Mouse (Mus musculus) spleen, adult 12 weeks (tissue): ENCODE data around the gene Fcamr.

ENCODE experiments used
- DNase-seq: peaks from one replicate; pipeline ENCODE4 v3.0.0; 2022; ENCODE audit warnings: low spot score

Fcamr gene

DNA sequence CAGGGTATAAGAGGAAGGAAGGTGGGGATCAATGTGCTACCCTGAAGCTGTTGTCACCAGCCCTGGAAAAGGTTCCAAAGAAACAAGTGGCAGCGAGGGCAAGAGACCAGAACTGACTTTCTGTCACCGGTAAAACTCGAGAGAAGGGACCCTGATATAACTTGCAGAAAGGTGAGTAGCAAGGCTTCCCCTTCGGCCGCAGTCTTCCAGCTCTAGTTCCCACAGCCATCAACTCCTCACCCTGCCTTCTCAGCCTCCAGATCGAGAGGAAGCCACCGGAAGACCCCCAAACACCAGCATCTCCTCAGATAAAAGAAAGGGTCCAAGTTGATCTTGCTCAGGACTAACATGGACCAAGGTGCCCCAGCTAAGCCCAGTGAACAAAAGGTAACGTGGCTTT, at the start of gene Fcamr:
Gene Fcamr (plus strand): TSS at position 301 of the 400 bp plus-strand sequence.
- DNase-seq = no peak

GRCm38 (mm10) chr1:130759689-130760088, 41.0 kb upstream of the Fcamr start:
- DNase-seq = no peak

- no peak for DNase-seq
These were observed 39.1 kb upstream of the Fcamr start for GRCm38 (mm10) chr1:130761597-130761996.

GRCm38 (mm10) chr1:130762045-130762760, 38.5 kb upstream of the Fcamr start:
- DNase-seq = no peak

DNA sequence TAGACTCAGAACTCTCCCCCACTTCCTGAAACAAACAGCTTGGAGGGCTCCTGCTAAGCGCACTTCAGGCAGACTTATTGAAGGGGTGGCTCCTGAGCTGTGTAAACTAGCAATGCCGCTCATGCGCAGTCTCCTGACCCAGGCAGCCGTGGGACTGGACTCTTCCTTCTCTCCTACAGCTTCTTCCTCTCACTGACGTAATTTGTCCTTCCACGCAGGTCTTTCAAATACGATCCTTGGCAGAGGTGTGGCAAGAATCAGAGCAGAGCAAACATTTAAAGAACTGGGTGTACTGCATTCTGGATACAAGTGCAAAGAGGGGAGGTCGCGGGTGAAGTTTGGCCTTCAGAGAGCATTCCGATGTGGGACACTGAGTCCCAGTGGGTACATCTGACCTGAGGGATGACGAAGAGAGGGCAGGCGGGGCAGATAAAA, 36.7 kb upstream of the Fcamr start:
- DNase-seq = no peak

- DNase-seq = no peak
These were observed 33.6 kb upstream of the Fcamr start for GRCm38 (mm10) chr1:130767066-130767465.

- no peak for DNase-seq
These were observed 30.8 kb upstream of the Fcamr start for GRCm38 (mm10) chr1:130769925-130770324.

- DNase-seq = no peak
These were observed 30.2 kb upstream of the Fcamr start for GRCm38 (mm10) chr1:130770487-130770886.

- DNase-seq = no peak
These were observed 29.7 kb upstream of the Fcamr start for GRCm38 (mm10) chr1:130770981-130771494.

DNA sequence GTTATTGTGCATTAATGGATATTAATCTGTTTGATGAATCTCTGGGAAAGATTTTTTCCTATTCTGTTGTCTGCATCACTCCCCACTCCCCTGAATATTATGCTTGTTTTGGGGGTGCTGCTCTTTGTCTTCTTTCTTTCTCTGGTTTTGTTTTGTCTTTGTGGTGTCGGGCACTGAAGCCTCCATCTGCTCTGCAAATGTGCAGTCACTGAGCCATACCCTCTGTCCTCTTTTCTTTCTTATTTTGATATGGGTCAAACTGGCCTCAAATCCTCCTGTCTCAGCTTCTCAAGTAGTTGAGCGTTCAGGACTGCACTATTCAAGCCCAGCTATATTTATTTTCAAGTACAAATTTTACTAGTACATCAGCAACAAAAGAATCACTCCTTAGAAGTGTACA, 25.5 kb upstream of the Fcamr start:
- no peak for DNase-seq

GRCm38 (mm10) chr1:130775691-130776331, 24.9 kb upstream of the Fcamr start:
- no peak for DNase-seq

DNA sequence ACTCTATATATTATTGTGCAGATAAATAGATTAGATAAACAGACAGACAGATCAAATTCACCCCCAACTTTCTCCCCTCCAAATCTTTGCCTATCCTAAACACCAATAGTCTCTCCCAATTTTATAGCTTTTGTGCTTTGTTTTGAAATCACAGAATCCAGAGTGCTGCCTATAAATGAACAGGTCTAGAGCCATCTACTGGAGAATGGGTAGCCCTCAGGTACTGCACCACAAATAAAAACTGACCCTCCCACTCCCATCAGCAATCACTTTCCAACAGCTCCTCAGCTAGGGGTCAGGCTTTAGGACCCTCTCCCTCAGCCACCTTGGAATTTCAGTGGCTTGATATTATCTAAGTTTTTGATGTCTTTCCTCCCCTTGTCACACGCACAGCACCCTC, 24.1 kb upstream of the Fcamr start:
- no peak for DNase-seq

DNA sequence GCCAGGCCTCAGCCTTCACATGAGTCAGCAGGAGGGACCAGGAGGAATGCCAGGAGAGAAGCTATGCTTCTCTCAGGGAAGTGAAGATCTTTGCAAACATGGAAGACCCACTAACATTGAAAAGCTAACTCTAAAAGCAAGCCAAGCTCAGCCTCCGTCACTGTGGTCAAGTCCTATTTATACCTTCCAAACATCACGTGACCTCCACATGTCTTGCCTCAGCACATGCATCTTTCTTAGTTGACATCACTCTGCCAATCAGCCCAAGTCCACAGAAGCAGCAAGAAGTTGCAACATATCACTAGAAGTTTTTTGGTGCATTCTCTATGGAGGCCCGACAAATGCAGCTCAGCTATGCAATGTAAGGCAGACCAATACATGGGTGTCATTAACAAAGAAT, 20.8 kb upstream of the Fcamr start:
- no peak for DNase-seq

- DNase-seq = no peak
These were observed 16.6 kb upstream of the Fcamr start for GRCm38 (mm10) chr1:130784054-130784453.

DNA sequence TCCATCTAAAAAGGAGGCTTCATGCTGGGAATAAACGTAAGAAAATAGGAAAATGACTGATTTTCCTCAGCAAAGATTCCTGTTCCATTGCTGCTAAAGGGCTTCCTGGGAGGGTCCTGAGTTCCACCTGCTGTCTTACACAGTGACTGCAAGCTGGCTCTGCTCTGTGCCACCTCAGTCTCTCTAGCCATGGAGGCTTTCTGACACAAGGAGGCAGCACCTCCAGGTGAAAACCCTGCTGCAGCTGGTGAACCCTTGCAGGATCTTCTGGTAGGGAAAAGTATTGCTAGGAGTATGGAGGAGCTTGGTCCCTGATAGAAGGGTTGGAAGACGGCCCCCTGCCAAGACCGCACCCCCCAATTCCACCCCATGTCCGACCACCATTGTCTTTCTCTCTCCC, 13.7 kb upstream of the Fcamr start:
- DNase-seq = no peak

DNA sequence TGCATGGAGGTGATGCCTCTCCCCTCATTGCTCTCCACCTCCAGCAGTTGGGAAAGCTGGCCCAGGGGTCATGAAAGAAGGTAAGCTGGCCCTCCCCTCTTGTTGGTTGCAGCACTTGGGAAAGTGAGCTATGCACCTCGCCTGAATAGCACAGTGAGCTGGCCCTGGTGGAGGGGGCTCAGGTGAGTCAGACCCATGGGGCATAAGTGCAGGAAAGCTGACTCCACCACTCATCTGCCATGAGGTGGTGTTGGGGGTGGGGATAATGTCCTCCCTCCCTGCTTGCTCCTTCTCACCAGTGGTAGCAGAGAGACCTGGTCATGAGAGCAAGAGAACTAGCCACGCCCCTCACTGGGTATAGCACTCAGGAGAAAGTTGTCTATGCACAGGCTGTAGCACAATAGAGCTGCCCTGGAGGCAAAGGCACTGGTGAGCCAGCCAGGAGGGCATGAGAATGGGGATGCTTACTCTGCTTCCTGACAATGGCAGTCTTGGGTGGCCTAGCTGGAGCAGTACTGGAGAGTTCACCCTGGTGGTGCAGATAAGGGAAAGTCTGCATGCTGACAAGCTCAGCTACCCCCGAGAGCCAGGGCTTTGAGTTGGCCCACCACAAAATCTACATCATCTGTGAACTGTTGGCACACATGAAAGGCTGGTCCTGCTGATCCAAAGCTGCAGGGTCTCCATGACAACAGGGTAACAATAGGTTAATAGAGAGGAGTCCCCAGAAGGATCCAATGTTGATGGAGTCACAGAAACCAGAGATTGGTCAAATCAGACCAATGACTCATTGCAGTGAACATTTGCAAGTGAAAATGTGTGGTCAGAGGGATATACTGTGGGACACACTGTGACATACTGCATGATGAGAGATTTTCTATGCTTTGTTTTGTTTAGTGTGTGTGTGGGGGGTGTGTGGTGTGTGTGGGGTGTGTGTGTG, 10.9 kb upstream of the Fcamr start:
- DNase-seq = no peak

GRCm38 (mm10) chr1:130795331-130795730, 5.4 kb upstream of the Fcamr start:
- DNase-seq = no peak

DNA sequence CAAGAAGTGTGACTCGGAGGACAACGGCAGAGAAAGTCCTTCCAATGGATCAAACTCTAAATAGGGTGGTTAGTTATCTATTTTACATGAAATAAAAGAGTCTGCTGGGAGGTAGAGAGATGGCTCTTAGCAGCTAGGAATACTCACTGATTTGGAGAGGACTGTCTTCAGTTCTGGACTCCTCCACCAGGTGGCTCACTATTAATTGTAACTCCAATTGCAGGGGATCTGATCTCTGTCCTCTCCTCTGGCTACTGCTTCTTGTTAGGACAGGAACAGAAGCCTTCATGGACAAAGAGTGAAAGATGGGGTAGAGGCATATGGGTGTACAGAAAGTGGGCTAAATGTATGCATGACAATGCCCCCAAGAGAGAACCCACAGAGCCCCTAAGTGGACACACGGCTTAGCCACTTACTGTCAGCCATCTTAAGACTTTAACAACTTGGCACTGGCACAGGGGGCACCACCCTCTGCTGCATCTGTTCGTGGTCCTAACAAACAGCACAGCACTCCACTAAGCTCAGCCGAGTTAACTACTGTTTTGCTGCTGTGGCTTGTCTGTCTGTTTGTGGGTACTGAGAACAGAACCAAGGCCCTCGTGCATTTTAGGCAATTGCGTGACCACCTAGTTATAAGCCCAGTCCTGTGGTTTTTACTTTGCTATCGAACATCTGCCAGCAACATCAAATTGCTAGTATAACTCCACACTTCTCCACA, 3.6 kb upstream of the Fcamr start:
- peak; percentile 23 for DNase-seq

DNA sequence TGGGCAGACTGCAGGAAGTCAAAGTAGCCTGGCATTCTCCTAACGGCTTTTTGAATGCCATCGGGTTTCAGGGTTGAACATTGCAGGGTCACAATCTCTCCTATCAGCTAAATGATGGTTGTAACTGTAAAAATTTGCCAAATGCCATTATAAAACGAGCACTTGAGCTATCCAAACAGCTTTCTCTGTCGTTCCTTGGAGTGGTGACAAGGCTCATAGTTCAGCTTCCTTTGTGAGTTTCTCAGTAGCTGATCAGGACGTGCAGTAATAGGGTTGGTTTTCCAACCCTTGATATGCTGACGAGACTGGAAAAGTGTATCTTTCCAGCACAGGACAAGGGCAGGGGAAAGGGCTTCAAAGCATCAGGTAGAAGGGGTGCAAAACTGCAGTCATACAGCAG, 2.7 kb upstream of the Fcamr start:
- no peak for DNase-seq

DNA sequence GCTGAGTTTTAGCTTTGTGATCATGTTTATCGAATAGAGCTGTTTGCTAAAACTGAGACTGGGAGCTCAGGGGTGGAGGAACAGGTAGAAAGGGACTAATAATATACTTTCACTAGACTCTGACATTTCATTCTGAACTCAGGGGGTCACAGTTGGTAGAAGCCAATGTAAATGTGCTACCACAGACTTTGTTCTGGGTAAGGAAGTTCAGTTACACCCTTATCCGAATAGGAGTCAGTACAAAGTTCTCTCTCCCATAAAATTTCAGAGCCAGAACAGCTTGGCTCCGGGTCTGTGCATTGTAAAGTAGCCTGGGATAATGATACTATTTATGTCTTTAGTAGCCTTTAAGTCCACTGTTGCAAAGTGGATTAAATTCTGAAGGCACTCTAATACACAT, 2.2 kb upstream of the Fcamr start:
- DNase-seq = no peak

GRCm38 (mm10) chr1:130799399-130799798, 1.3 kb upstream of the Fcamr start:
- no peak for DNase-seq

DNA sequence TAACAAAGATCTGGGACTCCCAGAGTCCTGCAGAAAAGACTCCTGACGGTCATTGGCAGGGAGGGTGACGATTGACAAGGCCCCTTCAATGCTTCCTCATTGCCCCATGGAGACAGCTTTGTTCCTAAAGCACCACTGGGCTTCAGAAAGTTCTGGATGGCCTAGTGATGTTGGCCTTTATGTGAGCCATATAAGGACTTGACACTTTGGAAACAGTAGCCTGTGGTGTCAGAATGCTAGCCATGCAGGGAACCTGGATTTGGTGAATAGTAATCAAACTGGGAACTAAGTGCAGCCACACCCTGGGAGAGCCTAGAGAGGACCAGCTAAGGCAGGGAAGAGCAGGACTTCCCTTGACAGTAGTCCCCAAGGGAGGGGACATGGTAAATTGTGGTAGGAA, 809 bp downstream of the Fcamr start:
- DNase-seq = no peak
